Mouse (Mus musculus) retina, postnatal 7 days (tissue): ENCODE data around the gene Unc45b.
"Not testable (repeated sequence)": the region's sequence is repeated elsewhere in the genome, so short reads cannot be mapped to it uniquely, and the experiment has no call there.

Source experiments
- DNase-seq: peaks from one replicate; pipeline ENCODE4 v3.0.0-alpha.2; 2012; ENCODE audit warnings: low read depth, low spot score

The Unc45b gene

DNA sequence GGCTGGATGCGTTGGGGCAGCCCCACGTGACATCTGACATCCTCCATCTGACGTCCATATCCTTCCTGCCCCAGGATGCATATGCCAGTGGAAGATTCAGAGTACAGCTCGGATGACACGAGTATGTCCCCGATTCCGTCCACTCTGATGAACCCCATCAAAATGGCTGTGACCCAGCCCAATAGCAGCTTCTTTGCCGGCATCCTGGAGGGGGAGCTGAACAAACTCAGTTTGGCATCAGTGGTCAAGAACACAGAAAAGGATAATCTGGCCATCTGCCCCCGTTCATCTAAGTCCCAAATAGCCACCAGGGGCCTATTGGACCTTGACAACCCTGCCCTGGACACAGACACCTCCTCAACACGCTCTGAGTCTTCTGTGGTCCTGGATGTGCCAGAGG, 12.9 kb upstream of the Unc45b start:
- no peak for DNase-seq

DNA sequence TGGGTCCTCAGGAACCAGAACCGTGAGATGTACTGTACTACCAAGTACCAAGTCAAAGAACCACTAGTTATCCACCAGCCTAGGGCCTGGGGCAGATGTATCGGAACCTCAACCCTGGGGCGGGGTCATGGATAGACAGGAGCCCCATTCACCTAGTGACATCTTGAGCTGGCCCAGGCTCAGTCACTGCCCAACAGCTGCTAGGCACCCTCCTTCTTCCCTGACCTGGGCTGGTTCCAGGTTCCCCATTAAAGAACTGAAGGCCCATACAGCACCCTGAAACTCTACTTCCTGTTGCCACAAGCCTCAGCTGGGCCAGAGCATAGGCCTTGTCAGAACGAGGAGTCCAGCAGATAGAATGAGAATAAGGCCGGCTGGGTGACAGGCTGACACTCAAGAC, 10.6 kb upstream of the Unc45b start:
- DNase-seq = no peak

DNA sequence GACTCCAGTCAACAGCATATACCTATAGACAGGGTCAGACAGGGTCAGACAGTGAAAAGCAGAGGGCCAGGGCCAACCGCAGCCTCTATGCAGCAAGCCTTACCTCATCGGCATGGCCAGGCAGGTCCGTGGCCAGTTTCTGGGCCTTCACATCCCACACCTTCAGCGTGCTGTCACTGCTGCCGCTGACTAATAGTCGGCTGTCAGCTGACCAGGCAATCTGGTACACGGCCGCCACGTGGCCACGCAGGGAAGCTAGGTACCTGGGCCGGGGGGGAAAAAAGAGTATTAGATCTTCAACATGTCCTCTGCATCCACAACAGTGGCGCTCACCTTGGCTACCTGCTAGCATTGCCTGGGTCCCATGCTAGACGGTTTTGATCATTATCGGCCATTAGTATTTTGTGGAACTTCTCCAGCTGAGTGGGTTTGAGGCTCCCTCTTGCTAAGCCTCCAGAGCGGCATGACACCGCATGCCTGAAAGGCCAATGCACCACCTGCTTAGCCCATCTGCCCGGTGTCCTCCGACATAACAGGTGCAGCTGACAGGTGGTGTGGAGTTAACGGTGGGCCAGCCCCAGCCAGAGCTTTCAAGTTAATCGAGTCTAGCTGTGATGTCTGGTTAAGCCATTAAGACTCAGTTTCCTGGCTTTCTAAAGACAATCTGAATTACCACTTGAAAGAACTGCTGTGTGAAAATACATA, 8.6 kb upstream of the Unc45b start:
- DNase-seq = no peak

DNA sequence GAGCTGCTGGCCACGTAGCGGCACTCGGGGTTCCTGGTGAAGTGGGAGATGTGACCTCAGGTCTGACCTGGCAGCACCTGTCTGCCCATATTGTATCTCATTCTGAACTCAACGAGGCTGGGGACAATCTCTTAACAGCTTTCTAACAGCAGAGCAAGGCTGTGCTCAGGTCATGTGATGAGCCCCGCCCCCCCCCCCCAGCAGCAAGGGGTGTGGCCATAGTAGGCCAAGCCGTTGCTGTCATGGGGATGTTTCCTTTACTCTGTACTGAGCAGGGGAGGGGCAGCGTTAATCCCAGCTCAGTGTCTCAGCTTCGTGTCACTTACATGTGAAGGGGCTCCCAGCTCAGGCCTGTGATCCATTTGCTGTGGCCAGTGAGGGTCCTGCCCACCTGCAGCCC, 5.4 kb upstream of the Unc45b start:
- no peak for DNase-seq

DNA sequence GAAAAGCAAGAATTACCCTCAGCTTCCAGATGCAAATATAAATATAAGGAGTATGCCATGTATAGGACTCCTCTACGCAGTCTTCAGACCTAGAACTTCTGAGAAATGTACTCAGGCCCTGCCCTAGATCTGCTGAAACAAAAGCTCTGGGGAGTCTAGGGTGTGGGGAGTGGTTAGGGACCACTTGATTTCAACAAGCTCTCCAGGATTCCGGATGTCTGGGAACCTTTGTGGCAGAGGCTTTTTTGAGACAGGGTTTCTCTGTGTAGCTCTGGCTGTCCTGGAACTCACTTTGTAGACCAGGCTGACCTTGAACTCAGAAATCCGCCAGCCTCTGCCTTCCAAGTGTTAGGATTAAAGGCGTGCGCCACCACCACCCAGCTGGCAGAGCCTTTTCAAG, 4.5 kb upstream of the Unc45b start:
- DNase-seq = no peak

DNA sequence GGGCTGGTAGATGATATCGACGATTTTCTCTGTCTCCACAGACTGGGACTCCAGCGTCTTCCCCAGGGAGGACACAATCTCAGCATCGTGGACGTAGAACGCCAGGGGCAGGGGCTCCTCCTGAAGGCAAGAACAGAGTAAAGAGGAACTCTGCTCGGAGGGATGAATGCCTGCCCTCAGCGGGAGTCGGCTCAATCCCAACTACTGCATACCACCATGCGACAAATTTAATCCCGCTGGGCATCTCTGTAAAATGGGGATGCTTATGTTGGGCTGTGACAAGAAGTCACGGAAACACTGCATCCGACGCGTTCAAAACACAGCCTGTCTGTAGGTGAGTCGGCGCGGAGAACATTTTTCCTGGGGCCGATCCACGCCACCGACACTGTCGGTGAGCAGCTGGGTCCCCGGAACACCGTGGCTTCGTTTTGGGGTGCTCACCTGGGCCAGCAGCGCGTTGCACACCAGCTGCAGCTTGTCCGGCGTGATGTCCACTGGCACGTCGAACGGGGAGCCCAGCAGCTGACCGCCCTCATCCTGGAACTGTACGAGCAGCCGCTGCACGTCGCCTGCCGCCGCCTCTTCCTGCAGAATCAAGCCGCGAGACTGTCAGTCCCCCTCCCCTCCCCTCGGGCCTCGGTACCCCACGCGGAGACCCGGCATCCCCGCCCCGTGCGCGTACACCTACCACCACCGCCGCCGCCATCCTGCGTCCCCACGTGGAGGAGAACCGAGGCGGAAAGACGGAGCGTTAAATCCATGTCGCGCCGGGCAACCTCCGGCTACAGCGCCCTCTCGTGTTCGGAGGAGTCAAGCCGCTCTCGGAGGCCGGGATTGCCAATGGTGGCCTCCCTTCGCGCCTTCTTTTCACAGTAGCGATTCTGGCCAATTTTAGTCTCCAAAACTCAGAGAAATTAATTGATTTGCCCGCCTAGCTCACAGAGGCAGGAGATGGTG, 2.4 kb upstream of the Unc45b start, which contains the start of gene Nle1:
Nle1 (minus strand) TSS at position 761 of the 957 bp plus-strand sequence.
- peak; percentile 82 for DNase-seq

DNA sequence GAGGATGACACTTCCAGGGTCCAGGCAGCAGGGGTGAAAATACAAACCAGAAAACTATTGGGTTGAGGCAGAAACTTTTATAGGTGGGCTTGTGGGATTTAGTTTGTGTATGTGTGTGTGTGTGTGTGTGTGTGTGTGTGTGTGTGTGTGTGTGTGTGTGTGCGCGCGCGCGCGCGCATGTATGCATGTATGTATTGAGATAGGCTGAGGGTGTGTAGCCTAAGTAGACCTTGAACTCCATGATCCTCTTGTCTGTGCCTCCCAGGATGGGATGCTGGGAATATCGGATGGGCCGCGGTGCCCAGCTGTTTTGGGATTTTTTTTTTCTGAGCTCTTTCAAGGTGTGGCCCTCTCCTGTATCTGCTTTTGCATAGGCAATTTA, 1.8 kb upstream of the Unc45b start:
- DNase-seq = no peak

DNA sequence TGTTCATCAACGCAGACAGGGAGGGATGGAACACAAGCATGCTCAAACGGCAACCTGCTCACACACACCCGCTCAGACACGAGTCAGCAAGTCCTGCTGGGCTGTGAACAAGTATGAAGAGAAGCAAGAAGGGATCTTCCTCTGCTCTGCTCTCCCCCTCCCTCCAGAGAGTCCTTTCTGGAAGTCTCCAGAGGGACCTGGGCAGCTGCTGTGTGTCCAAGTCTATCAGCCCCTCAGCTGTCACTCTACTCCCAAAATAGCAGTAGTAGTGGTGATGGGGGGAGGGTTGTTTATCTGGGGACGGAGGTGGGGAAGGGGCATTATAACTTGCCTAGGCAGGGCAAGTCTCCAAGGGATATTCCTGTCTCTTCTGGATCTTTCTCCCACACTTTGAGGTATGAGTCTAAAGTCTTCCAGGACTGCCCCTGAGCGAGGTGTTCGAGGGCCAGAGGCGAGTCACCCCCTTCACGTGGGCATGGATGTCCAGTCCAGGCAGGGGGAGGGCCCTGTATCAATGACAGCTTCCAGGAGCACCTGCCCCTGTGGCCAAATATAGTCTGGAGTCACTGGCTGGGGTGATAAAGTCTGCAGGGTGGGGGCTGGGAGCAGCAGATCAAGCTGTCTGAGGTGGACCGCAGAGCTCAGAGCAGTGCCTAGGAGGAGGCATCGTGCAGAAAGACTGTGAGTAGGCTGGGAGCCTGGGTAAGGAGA, 484 bp downstream of the Unc45b start:
- DNase-seq = no peak

DNA sequence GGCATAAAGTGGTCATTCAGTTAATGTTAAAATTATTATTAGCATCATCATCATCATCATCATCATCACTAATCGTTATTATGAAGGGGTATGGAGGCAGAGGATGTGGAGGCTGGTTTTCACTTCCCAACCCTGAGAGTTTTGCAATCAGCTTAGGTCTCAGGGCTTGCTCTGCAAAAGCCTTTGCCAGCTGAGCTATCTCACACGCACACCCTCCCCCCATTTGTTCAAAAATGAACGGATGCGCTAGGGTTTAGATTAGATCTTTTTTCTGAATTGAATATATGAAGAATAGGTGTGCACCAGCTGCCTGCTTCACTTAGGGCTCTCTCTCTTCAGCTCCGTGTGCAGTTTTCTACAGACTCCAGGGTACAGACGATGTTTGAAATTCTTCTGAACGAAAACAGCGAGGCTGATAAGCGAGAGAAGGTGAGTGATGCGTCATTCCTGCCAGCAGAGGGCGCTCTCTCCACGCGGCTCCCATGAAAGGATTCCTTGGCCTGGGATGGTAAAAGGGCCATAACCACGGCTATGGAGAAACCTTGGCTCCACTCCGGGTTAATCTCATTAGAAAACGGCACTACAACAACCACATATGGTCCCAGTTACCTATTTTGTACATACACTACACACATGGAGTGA, 4.5 kb downstream of the Unc45b start:
- DNase-seq = peak; percentile 73

DNA sequence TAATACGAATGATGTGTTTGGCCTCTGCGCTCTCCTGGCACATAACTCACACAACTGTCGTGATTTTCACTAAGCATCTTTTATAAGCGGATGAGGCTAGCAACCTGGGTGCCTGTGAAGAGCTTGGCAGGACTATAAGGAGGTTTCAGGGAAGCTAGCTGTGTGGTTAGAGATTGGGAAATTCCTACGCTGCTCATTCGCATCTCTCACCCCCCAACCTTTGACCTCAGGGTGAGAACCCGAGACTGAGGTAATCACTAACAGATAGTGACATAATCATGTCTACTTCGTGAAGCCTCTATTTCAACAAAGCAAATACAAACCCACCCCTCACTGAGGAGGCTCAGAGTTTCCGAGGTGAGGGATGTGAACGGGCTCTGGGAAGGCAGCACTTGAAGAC, 10.4 kb downstream of the Unc45b start:
- DNase-seq = no peak

DNA sequence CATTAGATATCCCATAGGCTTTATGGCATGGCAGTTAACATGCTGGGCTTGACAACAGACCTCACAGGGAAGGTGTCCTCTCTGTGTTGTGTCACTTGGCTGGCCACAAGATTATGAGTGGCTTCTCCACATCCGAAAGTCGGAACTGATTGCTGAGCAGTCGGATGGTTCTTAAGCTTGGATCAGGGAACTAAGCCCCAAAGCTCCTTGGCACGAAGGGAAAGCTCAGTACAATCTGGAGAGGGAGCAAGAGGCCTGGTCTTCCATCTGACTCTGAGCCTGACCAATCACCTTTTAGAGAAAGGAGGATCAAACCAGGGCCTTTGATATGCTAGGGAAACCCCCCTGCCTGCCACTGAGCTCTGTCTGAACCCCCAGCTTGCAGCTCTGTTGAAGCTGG, 11.3 kb downstream of the Unc45b start:
- DNase-seq = peak; percentile 65

DNA sequence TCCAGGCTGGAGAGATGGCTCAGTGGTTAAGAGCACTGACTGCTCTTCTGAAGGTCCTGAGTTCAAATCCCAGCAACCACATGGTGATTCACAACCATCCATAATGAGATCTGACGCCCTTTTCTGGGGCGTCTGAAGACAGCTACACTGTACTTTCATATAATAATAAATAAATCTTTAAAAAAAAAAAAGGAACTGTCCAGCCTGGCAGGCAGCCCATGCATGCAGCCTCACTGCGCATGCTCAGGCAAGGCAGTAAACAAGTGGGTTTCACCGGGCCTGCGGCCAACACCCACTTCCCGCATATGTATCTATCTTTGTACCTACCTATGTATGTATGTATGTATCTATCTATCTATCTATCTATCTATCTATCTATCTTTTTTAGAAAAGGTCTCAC, 13.6 kb downstream of the Unc45b start:
- not testable (repeated sequence) for DNase-seq

DNA sequence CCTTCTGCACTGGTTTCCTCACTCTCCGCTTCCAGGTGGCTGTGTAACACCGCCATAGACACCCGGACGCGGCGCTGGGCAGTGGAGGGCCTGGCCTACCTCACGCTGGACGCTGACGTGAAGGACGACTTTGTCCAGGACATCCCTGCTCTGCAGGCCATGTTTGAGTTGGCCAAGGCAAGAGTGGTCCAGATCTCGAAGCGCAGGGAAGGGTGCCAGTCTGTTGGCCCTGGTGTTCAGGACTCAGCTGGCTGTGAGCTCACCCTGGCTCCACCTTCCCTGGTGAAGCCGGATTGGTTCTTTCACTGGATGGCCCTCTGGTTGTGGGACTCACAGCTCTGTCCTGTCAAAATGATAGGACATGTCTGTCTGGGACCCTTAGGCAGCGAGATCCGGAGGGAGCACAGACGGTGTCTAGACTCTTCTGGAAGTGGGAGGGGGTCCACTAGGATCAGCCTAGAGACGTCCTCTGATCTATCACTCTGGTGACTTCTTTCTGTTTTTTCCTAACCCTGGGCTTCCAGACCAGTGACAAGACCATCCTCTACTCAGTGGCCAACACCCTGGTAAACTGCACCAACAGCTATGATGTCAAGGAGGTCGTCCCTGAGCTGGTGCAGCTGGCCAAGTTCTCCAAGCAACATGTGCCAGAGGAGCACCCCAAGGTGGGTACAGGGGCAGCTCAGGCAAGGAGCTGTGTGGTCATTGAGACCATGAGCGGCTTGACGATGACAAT, 18.7 kb downstream of the Unc45b start:
- DNase-seq = no peak

DNA sequence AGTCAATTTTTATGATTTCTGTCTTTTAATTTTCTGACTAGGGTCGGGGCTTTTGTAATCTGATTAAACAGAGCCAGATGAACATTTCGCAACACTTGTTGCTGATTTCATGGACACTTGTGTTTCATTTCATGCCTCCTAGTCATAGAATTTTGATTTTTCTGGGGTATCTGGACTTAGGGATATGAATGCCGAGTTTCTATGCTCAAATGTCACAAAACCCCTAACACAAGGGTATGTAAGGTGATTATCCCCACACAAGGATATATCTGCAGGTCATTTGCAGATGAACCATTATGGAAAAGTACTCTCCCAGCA, 19.2 kb downstream of the Unc45b start:
- DNase-seq = no peak

DNA sequence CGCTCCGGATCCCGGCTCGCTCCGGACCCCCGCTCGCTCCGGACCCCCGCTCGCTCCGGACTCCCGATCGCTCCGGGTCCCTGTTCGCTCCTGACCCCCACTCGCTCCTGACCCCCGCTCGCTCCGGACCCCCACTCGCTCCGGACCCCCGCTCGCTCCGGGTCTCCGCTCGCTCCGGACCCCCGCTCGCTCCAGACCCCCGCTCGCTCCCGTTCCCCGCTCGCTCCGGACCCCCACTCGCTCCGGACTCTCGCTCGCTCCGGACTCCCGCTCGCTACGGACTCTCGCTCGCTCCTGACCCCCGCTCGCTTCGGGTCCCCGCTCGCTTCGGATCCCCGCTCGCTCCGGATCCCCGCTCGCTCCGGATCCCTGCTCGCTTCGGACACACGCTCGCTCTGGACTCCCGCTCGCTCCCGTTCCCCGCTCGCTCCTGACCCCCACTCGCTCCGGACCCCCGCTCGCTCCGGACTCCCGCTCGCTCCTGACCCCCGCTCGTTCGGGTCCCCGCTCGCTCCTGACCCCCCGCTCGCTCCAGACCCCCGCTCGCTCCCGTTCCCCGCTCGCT, 20.1 kb downstream of the Unc45b start:
- not testable (repeated sequence) for DNase-seq

DNA sequence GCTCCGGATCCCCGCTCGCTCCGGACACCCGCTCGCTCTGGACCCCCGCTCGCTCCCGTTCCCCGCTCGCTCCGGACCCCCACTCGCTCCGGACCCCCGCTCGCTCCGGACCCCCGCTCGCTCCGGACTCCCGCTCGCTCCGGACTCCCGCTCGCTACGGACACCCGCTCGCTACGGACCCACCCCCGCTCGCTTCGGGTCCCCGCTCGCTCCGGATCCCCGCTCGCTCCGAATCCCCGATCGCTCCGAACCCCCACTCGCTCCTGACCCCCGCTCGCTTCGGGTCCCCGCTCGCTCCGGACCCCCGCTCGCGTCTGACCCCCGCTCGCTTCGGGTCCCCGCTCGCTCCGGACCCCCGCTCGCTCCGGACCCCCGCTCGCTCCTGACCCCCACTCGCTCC, 20.8 kb downstream of the Unc45b start:
- DNase-seq = not testable (repeated sequence)

DNA sequence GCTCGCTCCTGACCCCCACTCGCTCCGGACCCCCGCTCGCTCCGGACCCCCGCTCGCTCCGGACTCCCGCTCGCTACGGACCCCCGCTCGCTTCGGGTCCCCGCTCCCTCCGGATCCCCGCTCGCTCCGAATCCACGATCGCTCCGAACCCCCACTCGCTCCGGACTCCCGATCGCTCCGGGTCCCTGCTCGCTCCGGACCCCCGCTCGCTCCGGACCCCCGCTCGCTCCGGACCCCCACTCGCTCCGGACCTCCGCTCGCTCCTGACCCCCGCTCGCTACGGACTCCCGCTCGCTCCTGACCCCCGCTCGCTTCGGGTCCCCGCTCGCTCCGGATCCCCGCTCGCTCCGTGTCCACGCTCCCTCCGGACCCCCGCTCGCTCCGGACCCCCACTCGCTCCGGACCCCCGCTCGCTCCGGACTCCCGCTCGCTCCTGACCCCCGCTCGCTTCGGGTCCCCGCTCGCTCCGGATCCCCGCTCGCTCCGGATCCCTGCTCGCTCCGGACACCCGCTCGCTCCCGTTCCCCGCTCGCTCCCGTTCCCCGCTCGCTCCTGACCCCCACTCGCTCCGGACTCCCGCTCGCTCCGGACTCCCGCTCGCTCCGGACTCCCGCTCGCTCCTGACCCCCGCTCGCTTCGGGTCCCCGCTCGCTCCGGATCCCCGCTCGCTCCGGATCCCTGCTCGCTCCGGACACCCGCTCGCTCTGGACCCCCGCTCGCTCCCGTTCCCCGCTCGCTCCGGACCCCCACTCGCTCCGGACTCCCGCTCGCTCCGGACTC, 21.5 kb downstream of the Unc45b start:
- DNase-seq = not testable (repeated sequence)

DNA sequence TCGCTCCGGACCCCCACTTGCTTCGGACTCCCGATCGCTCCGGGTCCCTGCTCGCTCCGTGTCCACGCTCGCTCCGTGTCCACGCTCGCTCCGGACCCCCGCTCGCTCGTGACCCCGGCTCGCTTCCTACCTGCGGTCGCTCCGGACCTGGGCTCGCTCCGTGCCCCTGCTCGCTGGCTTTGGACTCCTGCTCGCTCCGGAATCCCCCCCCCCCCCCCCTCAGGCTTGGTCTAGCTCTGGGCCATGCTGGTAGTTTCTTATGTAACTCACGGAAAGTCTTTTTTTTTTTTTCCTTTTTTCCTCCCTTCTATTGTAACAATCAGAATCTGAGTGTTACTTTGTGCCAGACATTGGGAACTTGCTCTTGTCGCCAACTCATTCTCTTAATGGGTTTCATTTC, 22.8 kb downstream of the Unc45b start:
- no peak for DNase-seq

DNA sequence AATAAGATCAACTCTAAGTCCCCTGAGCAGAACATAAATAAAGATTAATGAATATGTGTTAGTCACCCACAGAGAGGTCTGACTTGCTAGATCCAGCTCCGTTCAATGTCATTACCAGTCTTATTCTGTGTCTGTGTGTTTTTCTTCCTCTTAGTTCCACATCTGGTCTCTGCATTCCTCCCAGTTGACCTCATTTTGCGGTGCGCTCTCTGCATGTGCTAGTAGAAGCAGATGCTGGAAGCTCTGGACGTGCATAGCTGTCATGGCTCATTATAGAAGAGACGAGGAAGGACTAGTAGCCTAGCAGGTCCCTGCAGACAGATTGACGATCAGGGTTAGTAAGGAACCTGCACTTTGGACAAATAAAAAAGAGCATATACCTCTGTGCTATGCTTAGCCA, 33.0 kb downstream of the Unc45b start:
- no peak for DNase-seq

DNA sequence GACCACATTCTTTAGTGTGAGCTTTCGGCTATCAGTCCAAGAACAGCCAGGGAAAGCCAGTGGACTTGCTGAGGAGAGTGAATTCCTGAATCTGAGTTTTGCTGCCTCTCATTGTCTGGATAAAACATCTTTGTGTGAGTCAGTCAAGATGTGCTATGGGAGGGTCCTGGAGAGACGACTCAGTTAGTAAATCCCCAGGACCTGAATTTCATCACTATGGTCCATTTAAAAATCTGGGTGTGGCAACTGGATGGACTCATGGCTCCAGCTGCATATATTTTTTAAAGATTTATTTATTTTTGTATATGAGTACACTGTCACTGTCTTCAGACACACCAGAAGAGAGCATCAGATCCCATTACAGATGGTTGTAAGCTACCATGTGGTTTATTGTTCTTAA, 35.3 kb downstream of the Unc45b start:
- DNase-seq = no peak
